Mouse (Mus musculus) urinary bladder, postnatal 14 days (tissue): ENCODE data around the gene Nsl1.

Source experiments
- DNase-seq: peaks from one replicate; pipeline ENCODE4 v3.0.0; 2021; ENCODE audit warnings: low spot score

Gene Nsl1

DNA sequence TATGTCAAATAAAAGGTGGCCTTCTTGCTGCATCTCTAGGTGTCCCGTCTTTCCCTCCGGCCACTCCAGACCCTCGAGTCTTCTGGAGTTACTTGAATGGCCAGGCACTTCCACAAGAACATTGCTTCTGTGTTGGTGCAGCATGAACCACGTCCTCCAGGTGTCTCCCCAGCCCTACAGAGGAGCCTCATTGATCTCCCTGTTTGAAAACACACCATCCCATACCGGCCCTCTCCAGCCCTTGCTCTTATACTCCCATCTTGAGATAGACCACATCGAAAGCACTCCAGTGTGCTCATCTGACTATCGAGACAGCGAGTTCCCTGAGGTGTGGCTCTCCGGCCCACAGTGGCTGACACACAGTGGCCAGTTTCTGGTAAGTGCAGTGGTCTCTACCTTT, 32.2 kb downstream of the Nsl1 start:
- DNase-seq = peak; percentile 14

DNA sequence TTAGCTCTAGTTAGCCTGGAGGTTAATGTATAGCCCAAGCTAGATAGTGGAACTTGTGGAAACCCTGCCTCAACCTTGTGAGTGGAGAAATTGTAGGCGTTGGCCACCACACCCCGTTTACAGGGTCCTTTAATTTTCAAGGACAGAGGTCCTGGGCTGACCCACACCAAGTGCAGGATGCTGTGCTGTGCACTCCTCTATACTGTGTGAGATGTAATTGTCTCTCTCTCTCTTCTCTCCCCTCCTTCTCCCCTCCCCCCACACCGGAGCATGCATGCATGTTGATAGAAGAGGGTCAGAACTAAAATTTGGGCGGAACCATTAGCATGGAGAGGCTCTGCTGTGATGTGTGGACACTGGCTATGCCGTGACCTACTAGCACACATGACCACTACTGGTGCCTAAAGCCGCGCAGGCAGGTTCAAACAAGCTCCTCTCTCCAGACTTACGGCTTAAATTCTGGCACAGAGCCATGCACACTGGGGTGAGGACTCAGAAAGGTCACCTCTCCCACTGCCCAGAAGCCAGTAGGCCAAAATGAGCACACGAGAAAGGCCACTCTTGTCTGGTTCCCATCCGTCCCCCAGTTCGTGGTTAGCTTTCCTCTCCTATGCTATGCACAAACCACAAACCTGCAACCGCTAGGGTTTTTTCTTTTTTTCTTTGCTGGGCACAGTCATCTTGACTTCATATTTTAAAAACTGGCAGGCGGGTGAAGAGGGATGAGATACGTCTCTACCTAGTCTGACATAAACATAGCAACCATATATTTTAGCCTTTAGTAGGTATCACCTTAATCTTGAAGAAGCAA, 34.3 kb downstream of the Nsl1 start:
- peak; percentile 27 for DNase-seq

DNA sequence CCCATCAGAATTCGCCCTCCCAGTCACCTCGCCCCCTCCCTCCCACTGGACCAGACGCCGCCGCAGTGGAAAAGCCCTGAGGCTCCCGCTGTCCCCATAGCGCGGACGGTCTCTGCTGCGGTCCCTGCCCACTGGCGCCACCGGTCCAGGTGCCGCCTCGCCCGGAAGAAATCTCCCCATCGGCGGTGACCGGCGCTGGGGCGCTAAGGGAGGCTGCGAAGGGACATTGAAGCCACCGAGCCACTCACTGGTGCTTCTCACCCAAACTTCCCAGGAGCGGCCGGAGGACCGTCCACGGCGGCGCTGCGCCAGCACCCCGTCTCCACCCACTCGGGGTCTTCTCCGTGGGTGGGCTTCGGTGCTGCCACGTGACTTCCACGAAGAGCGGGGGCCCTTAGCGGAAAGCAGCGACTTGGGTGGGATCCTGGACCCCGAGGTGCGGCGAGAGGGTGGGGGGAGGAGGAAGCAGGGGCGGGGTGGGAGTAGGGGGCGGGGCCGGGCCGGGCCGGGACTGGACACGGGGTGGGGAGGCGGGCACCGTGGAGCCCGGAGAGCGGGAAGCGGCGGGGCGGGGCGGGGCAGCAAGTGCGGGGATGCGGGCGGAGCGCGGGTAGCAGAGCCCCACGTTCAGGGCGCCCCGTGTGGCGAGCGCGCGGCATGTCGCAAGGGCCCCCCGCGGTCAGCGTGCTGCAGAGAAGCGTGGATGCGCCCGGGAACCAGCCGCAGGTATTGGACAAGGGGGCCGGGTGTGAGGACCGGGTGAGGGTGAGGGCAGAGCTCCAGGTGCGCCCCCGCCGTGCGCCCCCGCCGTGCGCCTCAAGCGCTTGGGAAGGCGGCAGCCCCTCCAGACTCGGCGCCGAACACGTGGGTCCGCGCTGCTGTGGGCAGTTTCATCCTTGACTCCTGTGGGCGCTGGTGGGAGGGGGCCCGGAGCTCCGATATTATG, 35.3 kb downstream of the Nsl1 start, which contains the start of gene Batf3:
Batf3 (plus strand) TSS at position 46 of the 946 bp plus-strand sequence.
- peak; percentile 40 for DNase-seq

DNA sequence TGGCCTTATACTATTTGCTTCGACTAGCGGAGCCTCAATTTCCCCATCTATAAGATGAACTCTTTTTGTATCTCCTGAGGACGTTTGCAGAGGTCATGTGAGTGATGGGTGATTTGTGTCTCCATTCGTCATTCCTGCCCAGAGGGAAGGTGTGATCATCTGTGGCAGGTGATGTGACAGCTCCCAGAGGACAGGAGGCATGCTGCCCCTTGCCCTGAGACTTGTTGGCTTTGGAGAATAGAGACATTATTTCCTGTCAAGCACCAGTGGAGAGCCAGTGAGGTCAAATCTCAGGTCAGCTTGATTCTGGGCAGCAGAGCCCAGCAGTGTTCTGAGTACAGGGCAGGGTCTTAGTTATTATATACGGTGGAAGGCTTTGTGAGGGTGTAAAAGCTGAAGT, 36.3 kb downstream of the Nsl1 start:
- DNase-seq = no peak

DNA sequence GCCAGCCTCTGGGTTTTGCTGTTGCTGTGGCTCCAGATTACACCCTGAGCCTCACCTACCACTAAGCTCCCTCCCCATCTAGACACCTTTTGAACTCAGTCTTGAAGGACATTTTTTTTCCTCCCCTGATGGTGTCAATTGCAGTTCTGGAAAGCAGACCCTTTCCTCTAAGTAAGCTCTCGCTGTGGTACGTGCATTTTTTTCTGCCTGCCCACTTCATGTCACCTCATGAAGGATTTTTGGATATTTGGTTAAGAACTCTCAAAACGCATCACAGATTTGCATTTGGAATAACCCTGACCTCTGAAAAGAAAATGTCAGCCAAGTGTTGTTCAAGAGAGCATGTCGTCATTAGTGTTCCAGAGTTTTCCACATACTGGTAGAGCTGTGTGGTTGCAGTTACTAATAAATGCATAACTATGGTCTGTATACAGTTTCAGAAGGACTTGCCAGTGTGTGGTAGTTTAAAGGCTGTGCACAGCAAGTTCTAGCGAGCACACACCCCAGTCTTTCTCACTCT, 37.0 kb downstream of the Nsl1 start:
- no peak for DNase-seq

DNA sequence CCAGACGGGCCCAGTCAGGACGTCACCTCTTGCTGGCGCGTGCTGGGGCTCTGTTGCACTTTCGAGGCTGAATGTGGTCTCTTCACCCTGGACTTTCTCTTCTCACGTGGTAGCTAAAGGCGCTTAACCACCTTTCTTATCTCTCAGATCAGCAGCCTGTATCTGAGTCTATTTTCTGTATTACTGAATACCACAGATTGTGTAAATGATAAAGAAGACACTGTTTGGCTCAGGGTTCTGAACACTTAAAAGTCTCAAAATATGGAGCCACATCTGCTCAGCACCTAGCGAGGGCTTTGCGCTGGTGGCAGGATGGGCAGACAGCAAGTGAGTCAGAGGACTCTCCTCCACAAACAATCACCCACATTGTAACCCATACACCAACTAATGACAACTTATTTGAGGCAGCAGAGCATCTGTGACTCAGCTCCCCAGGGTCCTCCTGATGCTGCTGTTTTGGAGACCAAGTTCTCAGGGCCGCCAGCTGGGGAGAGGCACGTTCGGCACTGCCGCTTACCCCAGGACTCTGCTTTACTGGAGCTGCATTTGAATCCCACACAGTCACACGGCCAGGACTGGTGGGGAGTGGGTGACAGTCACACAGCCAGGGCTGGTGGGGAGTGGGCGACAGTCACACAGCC, 40.0 kb downstream of the Nsl1 start:
- DNase-seq = no peak

DNA sequence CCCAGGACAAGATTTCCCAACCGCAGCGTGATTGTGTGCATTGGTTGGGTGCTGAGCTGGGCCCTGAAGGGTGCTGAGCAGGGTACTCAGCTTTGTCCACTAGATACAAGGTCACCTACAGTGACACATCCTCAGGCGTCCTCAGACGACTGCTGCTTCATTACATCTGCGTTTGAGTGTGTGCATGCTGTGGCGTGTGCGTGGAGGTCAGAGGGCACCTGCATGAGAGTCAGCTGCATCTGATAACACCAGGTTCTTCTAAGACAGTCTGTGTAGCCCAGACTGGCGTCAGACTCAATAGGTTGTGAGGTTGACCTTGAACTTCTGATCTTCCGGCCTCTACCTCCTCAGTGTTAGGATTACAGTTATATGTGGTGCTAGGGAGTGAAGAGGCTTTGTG, 42.4 kb downstream of the Nsl1 start:
- DNase-seq = no peak

DNA sequence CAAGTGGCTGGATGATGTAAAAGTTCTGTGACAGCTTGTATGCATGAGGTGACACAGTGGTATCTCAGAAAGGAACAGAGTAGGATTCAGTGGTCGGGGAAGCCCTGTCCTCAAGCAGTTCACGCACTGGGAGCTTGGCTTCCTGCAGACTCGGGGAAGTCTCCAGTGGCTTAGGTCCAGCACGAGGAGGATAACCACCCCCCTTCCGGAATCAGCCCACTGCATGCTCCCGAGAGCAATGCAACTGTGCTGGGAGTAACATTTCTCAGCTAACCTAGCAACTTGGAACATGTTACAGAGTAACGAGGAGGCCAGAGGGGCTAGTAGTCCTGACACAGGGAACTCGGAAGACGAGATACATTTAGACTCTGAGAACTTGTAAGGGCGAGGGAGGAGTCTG, 44.5 kb downstream of the Nsl1 start:
- no peak for DNase-seq

DNA sequence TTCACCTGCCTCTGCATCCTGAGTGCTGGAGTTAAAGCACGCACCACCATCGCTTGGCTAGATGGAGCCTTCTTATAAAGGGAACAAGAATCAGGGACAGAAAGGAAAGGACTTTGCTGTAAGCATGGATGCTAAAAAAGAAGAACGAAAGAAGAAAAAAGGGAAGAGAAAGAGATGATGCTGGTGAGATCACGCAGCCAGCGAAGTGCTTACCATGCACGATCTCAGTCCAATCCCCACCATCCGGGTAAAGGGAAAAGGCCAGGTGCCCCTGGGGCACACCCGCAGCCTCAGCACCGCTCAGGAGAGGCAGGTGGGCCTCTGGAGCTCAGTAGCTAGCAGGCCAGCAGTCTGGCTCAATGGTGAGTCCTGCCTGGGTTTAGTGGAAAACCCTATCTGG, 47.1 kb downstream of the Nsl1 start:
- no peak for DNase-seq

DNA sequence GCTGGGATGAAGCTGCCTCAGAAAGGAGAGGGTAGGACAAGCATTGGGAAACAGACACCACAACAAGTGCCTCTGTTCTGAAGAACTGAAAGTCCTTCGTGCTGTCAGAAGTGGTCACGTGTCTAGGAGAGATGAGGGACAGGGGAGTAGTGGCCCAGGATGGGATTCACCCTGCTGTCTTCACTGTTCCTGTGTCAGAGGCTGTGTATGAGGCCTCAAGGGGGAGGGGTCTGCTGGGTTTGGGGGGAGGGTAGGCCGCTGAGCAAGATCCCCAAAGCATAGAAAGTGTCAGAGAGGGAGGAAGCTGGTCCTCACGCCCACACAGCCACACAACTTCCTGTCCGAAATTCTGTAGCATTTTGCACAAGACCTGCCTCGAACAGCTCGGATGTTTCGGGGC, 48.3 kb downstream of the Nsl1 start:
- no peak for DNase-seq

DNA sequence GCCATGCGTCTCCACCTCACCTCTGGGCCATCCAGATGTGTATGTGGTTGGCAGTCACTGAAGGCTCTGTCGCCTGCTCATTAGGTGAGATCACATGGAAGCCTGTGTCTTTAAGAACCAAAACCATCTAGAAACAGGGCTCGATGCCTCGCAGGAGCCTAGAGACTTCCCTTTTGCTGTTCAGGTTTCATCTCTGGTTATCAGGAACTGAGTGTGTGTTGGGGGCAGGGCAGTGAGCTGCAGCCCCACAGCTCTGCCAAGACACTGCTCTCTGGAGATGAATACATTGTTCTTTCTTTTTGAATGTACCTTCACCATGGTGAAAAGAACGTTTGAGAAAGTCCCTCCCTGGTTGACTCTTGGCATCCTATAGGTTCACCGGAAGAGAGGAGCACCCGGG, 52.1 kb downstream of the Nsl1 start:
- no peak for DNase-seq

DNA sequence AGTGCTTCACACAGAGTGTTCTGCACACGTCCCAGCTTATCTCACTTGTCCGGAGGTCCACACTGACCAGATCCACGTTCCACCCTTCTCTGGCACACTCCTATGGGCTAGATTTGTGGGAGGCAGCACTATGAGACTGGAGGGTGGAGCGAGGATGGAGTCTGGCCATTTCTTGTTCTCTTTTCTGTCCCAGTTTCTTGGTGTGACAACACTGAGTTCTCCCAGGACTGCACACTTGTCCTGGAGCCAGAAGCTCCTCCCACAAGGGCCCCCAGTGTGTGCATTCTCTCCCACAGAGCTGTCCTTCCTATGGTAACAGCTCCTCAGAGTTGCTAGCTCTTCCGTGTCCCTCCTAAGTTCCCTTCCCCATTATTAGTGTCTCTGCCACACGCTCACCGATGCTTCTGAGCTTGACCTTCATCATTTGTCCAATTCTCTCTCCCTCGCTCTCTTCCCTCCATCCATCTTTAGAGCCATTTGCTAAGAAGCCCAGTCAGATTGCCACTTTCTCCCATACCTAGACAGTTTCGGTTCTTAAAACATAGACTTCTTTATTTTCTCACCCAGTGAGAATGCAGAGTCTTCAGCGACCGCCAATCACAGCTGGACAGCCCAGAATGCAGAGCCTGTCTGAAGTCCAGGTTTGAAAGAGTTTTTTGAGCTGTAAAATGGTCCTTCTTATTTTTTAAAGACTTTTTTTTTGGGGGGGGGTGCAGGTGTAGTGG, 52.9 kb downstream of the Nsl1 start:
- DNase-seq = peak; percentile 16

DNA sequence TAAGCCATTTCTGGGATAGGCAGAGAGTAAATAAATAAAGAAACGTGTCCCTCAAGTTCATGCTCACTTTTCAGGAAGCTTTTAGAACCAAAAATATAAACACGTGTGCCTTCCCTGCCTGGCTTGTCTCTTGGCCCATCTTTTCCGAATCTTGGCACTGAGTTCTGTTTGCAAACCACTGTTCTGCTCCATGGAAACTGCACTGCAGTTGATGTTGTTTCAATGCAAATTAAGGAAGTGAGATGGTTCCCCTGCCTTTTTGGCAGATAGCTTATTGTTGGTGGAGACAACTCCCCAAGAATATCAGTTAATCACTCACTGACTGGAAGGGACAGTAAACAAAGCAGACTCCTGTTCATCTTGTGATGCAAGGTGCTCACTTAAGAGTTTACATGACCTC, 59.9 kb downstream of the Nsl1 start:
- no peak for DNase-seq

DNA sequence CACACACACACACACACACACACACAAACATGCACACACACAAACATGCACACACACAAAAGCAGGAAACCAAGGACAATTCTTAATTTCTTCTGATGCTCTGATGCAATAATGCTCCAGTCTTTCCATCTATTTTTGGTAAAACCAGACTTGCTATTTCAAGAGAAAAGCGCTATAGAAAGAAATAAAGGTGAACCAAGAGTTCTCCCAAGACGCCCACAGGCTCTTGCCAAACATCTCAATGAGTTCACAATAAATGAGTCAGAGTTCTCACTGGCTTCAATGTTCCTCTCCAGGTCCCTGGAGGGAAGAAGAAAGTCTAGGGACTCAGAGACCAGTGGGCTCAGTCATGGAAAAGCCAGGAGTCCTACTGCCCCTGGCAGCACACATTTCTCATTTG, 60.9 kb downstream of the Nsl1 start:
- DNase-seq = no peak

DNA sequence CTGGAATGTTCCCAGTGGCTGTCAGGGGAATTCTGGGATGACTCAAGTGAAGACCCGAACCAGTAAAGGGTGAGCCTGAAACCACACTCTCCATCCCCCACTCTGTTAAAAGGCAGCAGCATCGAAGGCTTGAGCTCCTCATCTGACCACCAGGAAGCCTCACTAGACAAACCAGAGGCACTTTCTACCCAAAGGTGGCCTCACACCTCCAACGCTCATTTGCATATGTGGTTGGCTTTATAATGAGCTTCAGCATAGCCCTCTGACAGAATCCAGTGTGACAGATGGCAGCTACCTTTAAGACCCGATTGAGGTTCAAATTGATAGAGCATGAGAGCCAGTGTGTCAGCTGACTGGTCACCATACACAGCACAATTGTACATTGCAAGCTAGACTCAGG, 61.5 kb downstream of the Nsl1 start:
- DNase-seq = no peak

DNA sequence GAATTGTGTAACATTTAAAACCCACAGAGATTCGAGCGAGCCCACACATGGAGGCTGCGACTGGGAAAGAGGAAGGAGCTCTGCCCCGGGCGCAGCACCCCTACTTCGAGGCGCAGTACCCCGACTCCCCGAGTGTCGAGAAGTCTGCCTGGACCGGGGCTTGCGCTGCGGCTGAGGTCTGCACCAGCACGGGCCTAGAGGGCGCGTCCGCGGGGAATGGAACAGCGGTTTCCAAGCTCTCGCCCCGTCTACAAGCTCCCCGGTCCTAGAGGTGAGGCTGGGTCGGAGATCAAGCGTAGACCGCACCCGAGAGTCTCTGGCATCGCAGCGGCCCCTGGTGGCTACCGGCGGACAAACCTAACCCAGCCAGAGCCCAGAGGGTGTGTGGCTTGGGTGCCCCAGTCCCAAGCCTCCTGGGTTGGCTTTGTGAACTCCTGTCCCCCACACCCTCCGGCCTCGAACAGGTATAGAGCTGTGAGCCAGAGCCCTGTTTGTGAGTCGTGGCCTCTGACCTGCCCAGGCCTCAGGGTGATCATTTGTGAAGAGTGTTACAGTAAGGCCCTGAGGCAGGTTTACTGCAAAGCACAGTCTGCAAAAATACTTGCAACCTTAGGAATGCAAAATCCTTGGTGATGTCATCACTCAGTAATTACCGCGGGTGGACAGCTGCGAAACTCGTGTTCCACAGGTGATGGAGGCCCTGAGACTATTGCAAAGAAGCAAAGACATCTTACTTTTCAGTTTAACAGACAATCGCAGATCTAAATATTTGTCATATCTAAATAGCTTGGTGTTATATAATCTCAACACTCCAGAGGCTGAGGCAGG, 63.2 kb downstream of the Nsl1 start:
- DNase-seq = peak; percentile 67

DNA sequence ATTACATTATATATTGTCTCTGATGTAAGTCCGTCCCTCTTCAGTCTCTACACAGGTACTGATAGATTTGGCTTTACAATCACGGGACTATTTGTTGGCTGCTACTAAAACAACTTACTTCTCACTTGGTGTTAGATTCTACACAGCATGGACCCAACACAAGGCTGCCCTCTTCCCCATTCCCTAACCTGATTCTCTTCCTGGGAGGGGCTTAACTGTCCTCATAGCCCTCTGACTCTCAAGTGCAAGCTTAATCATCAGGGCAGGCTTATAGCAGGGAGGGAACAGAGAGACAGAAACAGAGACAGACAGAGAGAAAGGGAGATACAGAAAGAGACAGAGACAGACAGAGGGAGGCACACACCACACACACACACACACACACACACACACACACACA, 68.9 kb downstream of the Nsl1 start:
- no peak for DNase-seq

DNA sequence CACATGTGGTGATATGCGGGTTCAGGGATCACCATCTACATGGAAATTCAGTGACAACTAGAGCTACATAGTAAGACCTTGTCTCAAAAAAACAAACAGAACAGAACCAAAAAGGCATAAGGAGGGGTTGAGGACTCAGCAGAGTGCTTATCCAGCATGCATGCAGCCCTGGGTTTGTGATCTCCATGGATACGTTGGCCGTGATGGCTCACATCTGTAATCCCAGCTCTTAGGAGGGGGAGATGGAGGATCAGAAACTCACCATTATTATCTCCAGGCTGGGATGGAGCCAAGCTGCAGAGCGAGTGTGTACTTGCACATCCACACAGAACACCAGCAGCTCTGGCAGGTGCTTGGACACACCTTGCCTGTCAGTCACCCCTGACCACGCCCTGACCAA, 69.4 kb downstream of the Nsl1 start:
- DNase-seq = no peak

DNA sequence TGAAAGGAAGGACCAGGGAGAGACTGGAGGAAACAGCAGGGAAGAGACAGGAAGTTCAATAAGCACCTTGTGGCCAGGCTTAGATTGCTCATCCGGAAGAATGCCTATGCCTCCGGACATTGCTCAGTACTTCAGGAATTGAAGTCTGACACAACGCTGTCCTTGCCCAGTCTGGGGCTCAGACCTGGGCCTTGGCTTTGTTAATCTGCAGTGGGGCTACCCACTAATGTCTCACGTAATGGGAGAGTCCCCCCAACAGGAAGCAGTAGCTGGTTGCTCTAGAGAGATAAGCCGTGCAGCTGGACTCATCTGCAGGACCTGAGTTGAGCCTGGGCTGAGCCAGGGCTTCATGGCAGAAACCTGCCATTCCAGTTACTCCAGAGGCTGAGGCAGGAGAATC, 70.1 kb downstream of the Nsl1 start:
- DNase-seq = no peak

DNA sequence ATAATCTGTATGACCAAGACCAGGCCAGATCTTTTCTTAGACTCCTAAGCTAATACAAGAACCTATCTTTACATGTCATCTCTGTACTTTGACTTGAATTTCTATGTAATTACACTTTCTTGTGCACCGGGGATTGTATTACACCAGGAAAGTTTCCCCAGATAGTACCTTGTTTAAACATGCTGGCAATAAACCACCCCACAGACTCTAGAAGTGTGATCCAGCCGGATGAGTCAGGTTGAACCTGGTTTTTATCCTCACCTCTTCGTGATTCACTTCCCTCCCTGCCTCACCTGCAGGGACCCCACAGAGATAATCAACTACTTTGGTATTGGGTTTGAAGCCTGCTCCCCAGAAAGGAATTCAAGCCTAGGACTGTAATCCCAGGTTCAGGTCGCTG, 72.6 kb downstream of the Nsl1 start:
- DNase-seq = no peak
